Mouse (Mus musculus): ENCODE results near the gene Cdc42ep5. TPM values are rescaled to one million over a fixed set of nuclear protein-coding genes. Genes with fewer than 3 reads are reported as not detected.

Cdc42ep5 gene
- polyA plus RNA-seq, 1 experiment from 2014 or later: 26.7 TPM

GRCm38 (mm10) chr7:4124856-4125255 lies 39.8 kb downstream of the Cdc42ep5 start:
- no peaks in the 10 kb centered on the region for H3K9me3 ChIP-seq (ENCODE audit: control insufficient read depth, low read length)
- no peak overlapping the region for H3K27ac ChIP-seq (replicated peaks in 1 of 2; ENCODE audit: control insufficient read depth in 1 of 2, insufficient read depth in 1 of 2, low read depth in 2 of 2, low read length in 2 of 2)
- peak overlapping the region; percentile 19; the same call in 1 of the 2 replicates for H3K4me2 ChIP-seq (ENCODE audit: low read length)
- no peaks in the 10 kb centered on the region for H3K36me3 ChIP-seq (ENCODE audit: control insufficient read depth, insufficient read depth, low read length)
- H3K9ac ChIP-seq (ENCODE audit: low read length): no peak overlapping the region
- ATAC-seq (ENCODE audit: insufficient number of reproducible peaks, insufficient read depth, low FRiP score, low read depth): no peak
- 22% methylated on average over 5 of the region's 5 CpGs for WGBS
- peaks cover 3 to 4% of the 10 kb centered on the region in 2 experiments; a peak in 2 of 4 replicates for H3K4me1 ChIP-seq (ENCODE audit: control insufficient read depth in 2 of 2, insufficient read depth in 2 of 2, low read length in 2 of 2)
- H3K27me3 ChIP-seq (ENCODE audit: control insufficient read depth, insufficient read depth, low read length): peaks cover 20% of the 10 kb centered on the region
- H3K4me3 ChIP-seq (ENCODE audit: control insufficient read depth in 1 of 2, insufficient read depth in 1 of 2, low read depth in 1 of 2, low read length in 2 of 2): no peak overlapping the region

DNA sequence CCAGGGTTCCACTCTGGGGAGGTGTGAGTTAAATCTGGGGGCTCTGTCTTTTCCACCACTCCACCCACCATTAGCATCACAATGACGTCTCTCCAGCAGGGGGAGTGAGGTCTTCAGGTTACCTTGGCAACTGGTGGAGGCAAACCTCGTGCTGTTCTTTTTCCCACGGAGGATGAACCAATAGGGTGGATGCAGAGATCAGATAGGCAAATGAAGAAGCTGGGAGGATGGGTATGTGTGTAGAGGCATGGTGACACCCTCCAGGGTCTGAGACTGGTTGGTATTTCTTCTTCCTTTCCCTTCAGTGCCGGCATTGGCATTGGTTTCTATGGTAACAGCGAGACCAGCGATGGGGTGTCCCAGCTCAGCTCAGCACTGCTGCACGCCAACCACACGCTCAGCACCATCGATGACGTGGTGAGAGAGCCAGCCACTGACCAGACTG lies 40.3 kb downstream of the Cdc42ep5 start:
- Histone ChIP-seq H3K4me1 (ENCODE audit: control insufficient read depth in 2 of 2, insufficient read depth in 2 of 2, low read length in 2 of 2) (peaks cover 3 to 7% of the 10 kb centered on the region in 2 experiments; a peak in 3 of 4 replicates), H3K27ac (replicated peaks in 1 of 2; ENCODE audit: control insufficient read depth in 1 of 2, insufficient read depth in 1 of 2, low read depth in 2 of 2, low read length in 2 of 2) (no peak overlapping the region), H3K36me3 (ENCODE audit: control insufficient read depth, insufficient read depth, low read length) (no peaks in the 10 kb centered on the region), H3K4me2 (ENCODE audit: low read length) (peak overlapping the region; percentile 19; the same call in 1 of the 2 replicates), H3K9me3 (ENCODE audit: control insufficient read depth, low read length) (no peaks in the 10 kb centered on the region), H3K4me3 (ENCODE audit: control insufficient read depth in 1 of 2, insufficient read depth in 1 of 2, low read depth in 1 of 2, low read length in 2 of 2) (no peak overlapping the region), H3K9ac (ENCODE audit: low read length) (no peak overlapping the region), H3K27me3 (ENCODE audit: control insufficient read depth, insufficient read depth, low read length) (peaks cover 25% of the 10 kb centered on the region)
- whole genome bisulfite sequencing: under 1% methylated on average over 10 of the region's 10 CpGs
- peak; percentile 35; the same call in 1 of the 2 replicates for ATAC-seq (ENCODE audit: insufficient number of reproducible peaks, insufficient read depth, low FRiP score, low read depth)

DNA sequence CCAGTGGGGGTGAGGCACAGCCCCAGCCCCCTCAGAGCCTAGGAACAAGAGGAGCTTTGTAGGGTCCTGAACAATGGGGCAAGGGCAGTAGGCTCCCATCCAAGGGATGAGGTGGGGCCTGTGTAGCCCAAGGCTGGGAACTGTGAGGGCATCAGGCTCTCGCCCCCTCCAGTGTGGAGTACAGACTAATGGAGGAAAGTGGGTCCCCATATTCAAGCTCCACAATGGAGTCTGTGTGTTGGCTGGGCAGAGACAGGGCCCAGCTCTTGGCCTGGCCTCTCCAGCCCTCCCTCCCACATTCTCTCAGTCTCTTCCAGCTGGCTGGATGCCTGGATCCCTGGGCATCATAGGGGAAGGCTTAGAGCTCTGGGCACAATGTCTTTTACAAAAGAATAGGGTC lies 40.9 kb downstream of the Cdc42ep5 start:
- Histone ChIP-seq H3K4me1 (ENCODE audit: control insufficient read depth in 2 of 2, insufficient read depth in 2 of 2, low read length in 2 of 2) (peaks cover 3 to 7% of the 10 kb centered on the region in 2 experiments; a peak in 3 of 4 replicates), H3K27me3 (ENCODE audit: control insufficient read depth, insufficient read depth, low read length) (peaks cover 31% of the 10 kb centered on the region), H3K4me2 (ENCODE audit: low read length) (no peak overlapping the region), H3K9ac (ENCODE audit: low read length) (no peak overlapping the region), H3K36me3 (ENCODE audit: control insufficient read depth, insufficient read depth, low read length) (no peaks in the 10 kb centered on the region), H3K4me3 (ENCODE audit: control insufficient read depth in 1 of 2, insufficient read depth in 1 of 2, low read depth in 1 of 2, low read length in 2 of 2) (no peak overlapping the region), H3K9me3 (ENCODE audit: control insufficient read depth, low read length) (no peaks in the 10 kb centered on the region), H3K27ac (replicated peaks in 1 of 2; ENCODE audit: control insufficient read depth in 1 of 2, insufficient read depth in 1 of 2, low read depth in 2 of 2, low read length in 2 of 2) (no peak overlapping the region)
- WGBS: 57% methylated on average over 1 of the region's 1 CpGs
- no peak for ATAC-seq (ENCODE audit: insufficient number of reproducible peaks, insufficient read depth, low FRiP score, low read depth)

DNA sequence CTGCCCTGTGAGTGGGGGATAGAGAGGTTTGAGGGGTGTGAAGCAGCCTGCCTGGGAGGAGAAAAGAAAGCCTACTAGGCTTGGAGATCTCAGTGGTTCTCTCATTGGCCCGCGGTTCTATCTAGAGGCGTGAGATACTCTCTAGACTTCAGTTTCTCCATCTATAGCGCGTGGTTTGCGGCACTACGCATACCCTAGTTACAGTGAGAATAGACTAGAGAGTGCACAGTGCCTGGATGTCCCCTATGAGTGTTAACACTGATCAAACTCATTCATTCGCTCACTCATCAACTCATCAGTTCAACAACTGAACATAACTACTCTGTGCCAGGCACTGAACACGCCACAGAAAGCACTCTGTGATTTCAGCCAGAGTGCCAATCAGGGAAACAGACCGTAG lies 41.9 kb downstream of the Cdc42ep5 start:
- Histone ChIP-seq H3K4me2 (ENCODE audit: low read length) (no peak overlapping the region), H3K36me3 (ENCODE audit: control insufficient read depth, insufficient read depth, low read length) (no peaks in the 10 kb centered on the region), H3K9ac (ENCODE audit: low read length) (no peak overlapping the region), H3K27ac (replicated peaks in 1 of 2; ENCODE audit: control insufficient read depth in 1 of 2, insufficient read depth in 1 of 2, low read depth in 2 of 2, low read length in 2 of 2) (no peak overlapping the region), H3K27me3 (ENCODE audit: control insufficient read depth, insufficient read depth, low read length) (peaks cover 40% of the 10 kb centered on the region), H3K4me1 (ENCODE audit: control insufficient read depth in 2 of 2, insufficient read depth in 2 of 2, low read length in 2 of 2) (peaks cover 3 to 6% of the 10 kb centered on the region in 2 experiments; a peak in 3 of 4 replicates), H3K9me3 (ENCODE audit: control insufficient read depth, low read length) (no peaks in the 10 kb centered on the region), H3K4me3 (ENCODE audit: control insufficient read depth in 1 of 2, insufficient read depth in 1 of 2, low read depth in 1 of 2, low read length in 2 of 2) (no peak overlapping the region)
- ATAC-seq (ENCODE audit: insufficient number of reproducible peaks, insufficient read depth, low FRiP score, low read depth): no peak
- WGBS: 84% methylated on average over 10 of the region's 10 CpGs

- H3K36me3 ChIP-seq (ENCODE audit: control insufficient read depth, insufficient read depth, low read length): no peaks in the 10 kb centered on the region
- H3K4me3 ChIP-seq (ENCODE audit: control insufficient read depth in 1 of 2, insufficient read depth in 1 of 2, low read depth in 1 of 2, low read length in 2 of 2): no peak overlapping the region
- 49% methylated on average over 11 of the region's 11 CpGs for WGBS
- no peaks in the 10 kb centered on the region for H3K9me3 ChIP-seq (ENCODE audit: control insufficient read depth, low read length)
- H3K27me3 ChIP-seq (ENCODE audit: control insufficient read depth, insufficient read depth, low read length): peaks cover 40% of the 10 kb centered on the region
- H3K9ac ChIP-seq (ENCODE audit: low read length): no peak overlapping the region
- H3K27ac ChIP-seq (replicated peaks in 1 of 2; ENCODE audit: control insufficient read depth in 1 of 2, insufficient read depth in 1 of 2, low read depth in 2 of 2, low read length in 2 of 2): no peak overlapping the region
- peaks cover 3 to 6% of the 10 kb centered on the region in 2 experiments; a peak in 3 of 4 replicates for H3K4me1 ChIP-seq (ENCODE audit: control insufficient read depth in 2 of 2, insufficient read depth in 2 of 2, low read length in 2 of 2)
- no peak for ATAC-seq (ENCODE audit: insufficient number of reproducible peaks, insufficient read depth, low FRiP score, low read depth)
- H3K4me2 ChIP-seq (ENCODE audit: low read length): no peak overlapping the region
Observed at GRCm38 (mm10) chr7:4122076-4122768, 42.4 kb downstream of the Cdc42ep5 start.

DNA sequence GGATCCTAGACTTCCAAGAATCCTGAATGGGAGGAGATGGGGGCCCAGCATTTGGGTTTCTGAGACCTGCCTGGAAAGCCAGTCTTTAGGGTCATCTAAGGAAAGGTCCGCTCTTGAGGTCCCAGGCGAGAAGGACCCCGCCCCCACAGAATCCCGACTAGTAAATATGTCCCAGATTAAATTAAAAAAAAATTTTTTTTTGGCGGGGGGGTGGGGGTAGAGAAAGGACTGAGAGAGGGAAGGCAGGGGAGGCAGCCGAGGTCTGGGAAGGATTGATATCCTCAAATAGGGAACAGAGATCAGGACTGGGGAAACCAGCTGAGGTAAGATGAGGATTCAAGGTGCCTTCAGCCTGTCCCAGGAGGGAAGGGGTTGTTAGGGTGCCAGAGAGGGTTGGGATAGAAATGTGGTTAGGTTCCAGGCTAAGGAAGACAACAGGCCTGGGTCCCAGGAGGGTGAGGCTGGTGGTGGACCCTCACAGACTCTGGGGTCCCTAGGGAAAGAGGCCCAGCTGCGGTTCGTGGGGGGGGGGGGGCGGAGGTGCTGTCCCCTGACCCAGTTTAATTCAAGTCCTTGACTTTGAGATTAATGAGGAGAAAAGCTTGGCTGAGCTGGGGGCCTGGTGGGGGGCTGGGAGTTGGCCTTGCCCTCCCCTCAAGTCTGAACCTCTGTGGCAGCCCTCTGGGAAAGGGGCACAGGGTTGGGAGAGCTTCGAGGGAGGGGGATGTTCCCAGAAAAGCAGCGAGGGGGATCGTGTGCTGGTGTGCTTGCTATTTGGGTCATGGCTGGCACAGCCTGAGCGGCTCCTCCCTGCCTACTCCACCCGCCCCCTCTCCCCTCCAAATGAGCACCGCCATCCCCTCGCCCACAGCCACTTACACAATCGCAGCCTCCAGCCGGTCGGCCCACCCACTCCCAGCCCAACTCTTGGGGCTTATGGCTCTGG lies 44.4 kb downstream of the Cdc42ep5 start:
- WGBS: 23% methylated on average over 19 of the region's 19 CpGs
- Histone ChIP-seq H3K27me3 (ENCODE audit: control insufficient read depth, insufficient read depth, low read length) (peaks cover 40% of the 10 kb centered on the region), H3K36me3 (ENCODE audit: control insufficient read depth, insufficient read depth, low read length) (no peaks in the 10 kb centered on the region), H3K9ac (ENCODE audit: low read length) (no peak overlapping the region), H3K4me1 (ENCODE audit: control insufficient read depth in 2 of 2, insufficient read depth in 2 of 2, low read length in 2 of 2) (peaks cover 3 to 6% of the 10 kb centered on the region in 2 experiments; a peak in 3 of 4 replicates), H3K4me2 (ENCODE audit: low read length) (no peak overlapping the region), H3K4me3 (ENCODE audit: control insufficient read depth in 1 of 2, insufficient read depth in 1 of 2, low read depth in 1 of 2, low read length in 2 of 2) (no peak overlapping the region), H3K27ac (replicated peaks in 1 of 2; ENCODE audit: control insufficient read depth in 1 of 2, insufficient read depth in 1 of 2, low read depth in 2 of 2, low read length in 2 of 2) (no peak overlapping the region), H3K9me3 (ENCODE audit: control insufficient read depth, low read length) (no peaks in the 10 kb centered on the region)
- ATAC-seq (ENCODE audit: insufficient number of reproducible peaks, insufficient read depth, low FRiP score, low read depth): no peak

DNA sequence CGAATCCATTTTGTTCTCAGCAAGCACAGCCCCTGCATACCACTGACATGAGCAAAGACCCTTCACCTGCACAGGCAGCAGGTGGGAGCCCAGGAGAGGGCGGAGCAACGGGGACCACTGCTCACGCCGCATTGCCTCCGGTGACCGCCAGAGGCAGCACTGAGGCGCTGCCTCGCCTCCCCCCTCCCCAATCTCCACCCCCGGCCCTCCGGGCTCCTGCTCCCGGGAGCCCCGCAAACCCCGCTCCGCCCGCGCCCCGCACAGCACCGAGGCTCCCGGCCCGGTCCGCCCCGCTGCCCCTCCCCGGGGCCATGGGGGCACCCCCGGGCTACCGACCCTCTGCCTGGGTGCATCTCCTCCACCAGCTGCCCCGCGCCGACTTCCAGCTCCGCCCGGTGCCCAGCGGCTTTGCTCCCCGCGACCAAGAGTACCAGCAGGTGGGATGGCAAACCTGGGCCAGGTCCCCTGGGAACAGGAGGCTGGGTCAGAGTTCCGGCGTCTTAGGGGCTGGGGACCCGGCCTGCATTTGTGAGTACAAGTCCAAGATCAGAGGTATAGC lies 45.2 kb downstream of the Cdc42ep5 start, which contains the start of gene Ttyh1:
Ttyh1 (plus strand) TSS at position 65 of the 559 bp plus-strand sequence.
- H3K36me3 ChIP-seq (ENCODE audit: control insufficient read depth, insufficient read depth, low read length): no peaks in the 10 kb centered on the region
- no peak within 1 kb of the TSS for H3K9ac ChIP-seq (ENCODE audit: low read length)
- H3K4me3 ChIP-seq (ENCODE audit: control insufficient read depth in 1 of 2, insufficient read depth in 1 of 2, low read depth in 1 of 2, low read length in 2 of 2): peak within 1 kb of the TSS; percentile 30 to 32; a peak in 3 of 4 replicates
- WGBS: 2% methylated on average over 37 of the region's 37 CpGs
- no peaks in the 10 kb centered on the region for H3K9me3 ChIP-seq (ENCODE audit: control insufficient read depth, low read length)
- H3K27ac ChIP-seq (replicated peaks in 1 of 2; ENCODE audit: control insufficient read depth in 1 of 2, insufficient read depth in 1 of 2, low read depth in 2 of 2, low read length in 2 of 2): no peak within 1 kb of the TSS
- peak within 1 kb of the TSS; percentile 62 for H3K4me2 ChIP-seq (ENCODE audit: low read length)
- H3K27me3 ChIP-seq (ENCODE audit: control insufficient read depth, insufficient read depth, low read length): peaks cover 40% of the 10 kb centered on the region
- ATAC-seq (ENCODE audit: insufficient number of reproducible peaks, insufficient read depth, low FRiP score, low read depth): no peak
- H3K4me1 ChIP-seq (ENCODE audit: control insufficient read depth in 2 of 2, insufficient read depth in 2 of 2, low read length in 2 of 2): peaks cover under 1 to 6% of the 10 kb centered on the region in 2 experiments; a peak in 3 of 4 replicates
